ENCODE assay signal across 8 mouse cellular contexts in the genomic region with DNA sequence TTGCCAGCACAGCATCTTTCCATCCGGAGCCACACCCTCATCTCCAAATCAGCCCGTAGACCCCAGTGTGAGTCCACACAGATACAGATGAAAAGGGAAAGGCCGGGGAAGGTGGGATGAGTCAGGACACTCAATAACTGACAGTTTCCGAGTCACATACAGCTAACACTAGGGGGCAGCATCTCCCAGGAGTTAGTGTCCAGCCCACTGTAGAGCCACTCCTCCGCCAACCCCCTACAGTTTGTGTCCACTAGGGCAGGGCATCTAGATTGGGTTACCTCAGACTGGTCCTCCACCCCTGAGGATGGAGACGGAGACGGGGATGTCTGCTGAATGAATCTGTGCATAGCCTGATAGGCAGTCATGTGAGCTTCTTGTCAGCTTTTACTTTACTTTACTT. TPM values are rescaled to one million over a fixed set of nuclear protein-coding genes. Genes with fewer than 3 reads are reported as not detected.
DNase-seq lines count a peak whose midpoint lies in the region; ATAC-seq and TF ChIP-seq lines count a peak whose summit lies in the region.

No protein-coding gene starts in this region.

- H3K27me3 ChIP-seq in neural tube, embryonic 15.5 days (replicated peaks): no peaks in the 10 kb centered on the region
- H3K27me3 ChIP-seq in embryonic facial prominence, embryonic 13.5 days: no peaks in the 10 kb centered on the region

- 22% methylated on average over 7 of the region's 7 CpGs for WGBS in neural tube, embryonic 15.5 days
- 14% methylated on average over 7 of the region's 7 CpGs for WGBS in embryonic facial prominence, embryonic 13.5 days

- H3K4me3 ChIP-seq in neural tube, embryonic 15.5 days (replicated peaks): no peak overlapping the region
- no peak overlapping the region for H3K4me3 ChIP-seq in embryonic facial prominence, embryonic 13.5 days
- no peak overlapping the region for H3K4me3 ChIP-seq in layer of hippocampus, adult 2 months

- H3K9ac ChIP-seq in neural tube, embryonic 15.5 days (replicated peaks): no peak overlapping the region
- H3K9ac ChIP-seq in embryonic facial prominence, embryonic 13.5 days: no peak overlapping the region

- no peak for ATAC-seq in neural tube, embryonic 15.5 days (ENCODE audit: low FRiP score)
- ATAC-seq in embryonic facial prominence, embryonic 13.5 days (ENCODE audit: insufficient number of reproducible peaks, insufficient read depth, low FRiP score, low TSS enrichment, low read depth): 0 out of 2 replicates have a peak, but pooled peaks have one; percentile 44

- no peaks in the 10 kb centered on the region for H3K36me3 ChIP-seq in neural tube, embryonic 15.5 days
- no peaks in the 10 kb centered on the region for H3K36me3 ChIP-seq in embryonic facial prominence, embryonic 13.5 days

- no peak overlapping the region for H3K27ac ChIP-seq in neural tube, embryonic 15.5 days (replicated peaks)
- no peak overlapping the region for H3K27ac ChIP-seq in embryonic facial prominence, embryonic 13.5 days
- H3K27ac ChIP-seq in layer of hippocampus, adult 2 months: no peak overlapping the region

- no peak overlapping the region for H3K4me2 ChIP-seq in neural tube, embryonic 15.5 days
- H3K4me2 ChIP-seq in embryonic facial prominence, embryonic 13.5 days: no peak overlapping the region

- no peaks in the 10 kb centered on the region for H3K9me3 ChIP-seq in neural tube, embryonic 15.5 days (replicated peaks)
- no peaks in the 10 kb centered on the region for H3K9me3 ChIP-seq in embryonic facial prominence, embryonic 13.5 days

- no peaks in the 10 kb centered on the region for H3K4me1 ChIP-seq in neural tube, embryonic 15.5 days
- no peaks in the 10 kb centered on the region for H3K4me1 ChIP-seq in embryonic facial prominence, embryonic 13.5 days

- DNase-seq in neural tube, embryonic 10.5 days (ENCODE audit: extremely low spot score, low spot score): peak; percentile 71
- peak; percentile 91 for DNase-seq in adrenal gland, postnatal 14 days
- peak; percentile 75 to 87 for DNase-seq in heart, postnatal 10 days
- DNase-seq in layer of hippocampus, adult 2 months (ENCODE audit: low spot score in 2 of 2): peak in 1 of 2 experiments; percentile 62
- DNase-seq in lung, postnatal 25 days (ENCODE audit: low spot score): peak; percentile 83
- peak; percentile 76 to 89 for DNase-seq in spleen, postnatal 4 days (ENCODE audit: low spot score in 2 of 2)

- peak; percentile 82 for TF ChIP-seq CTCF in layer of hippocampus, adult 2 months (conservative IDR thresholded peaks at IDR 0.05)

- intact Hi-C loops in heart, postnatal 10 days (cut with DNase I): loop anchor here (1.0 kb wide), 1 partner anchor 133 kb away; no protein-coding TSS in a partner anchor

RNA-seq across cellular contexts. Expression of gene Fgd2, which starts 20.8 kb away (rescaled TPM):
- polyA plus RNA-seq in neural tube, embryonic 15.5 days (2015; fragmentation: Nextera tagmentation; extraction: Ambion mirVana): 3.7 and 9.8 TPM in 2 replicates
- 2.2 and 11.5 TPM in 2 replicates for total RNA-seq in adrenal gland, postnatal 14 days (2021)
- polyA plus RNA-seq in embryonic facial prominence, embryonic 13.5 days (2015; fragmentation: Nextera tagmentation; extraction: Ambion mirVana): 11.5 and 12.9 TPM in 2 replicates
- total RNA-seq in heart, postnatal 10 days (2021): 1 to 10 TPM; 2.5 to 2.6 TPM
- total RNA-seq in layer of hippocampus, adult 2 months (2021): 1 to 10 TPM; 3.8 to 4.4 TPM

RNA-seq across cellular contexts. Expression of gene Mtch1, which starts 33.7 kb away (rescaled TPM):
- polyA plus RNA-seq in neural tube, embryonic 15.5 days (2015; fragmentation: Nextera tagmentation; extraction: Ambion mirVana): 453 and 482 TPM in 2 replicates
- total RNA-seq in adrenal gland, postnatal 14 days (2021): 300 and 316 TPM in 2 replicates
- polyA plus RNA-seq in embryonic facial prominence, embryonic 13.5 days (2015; fragmentation: Nextera tagmentation; extraction: Ambion mirVana): 284 and 299 TPM in 2 replicates
- 100 to 1,000 TPM; 345 to 350 TPM for total RNA-seq in heart, postnatal 10 days (2021)
- total RNA-seq in layer of hippocampus, adult 2 months (2021): 100 to 1,000 TPM; 587 to 618 TPM
